In the genomic region with DNA sequence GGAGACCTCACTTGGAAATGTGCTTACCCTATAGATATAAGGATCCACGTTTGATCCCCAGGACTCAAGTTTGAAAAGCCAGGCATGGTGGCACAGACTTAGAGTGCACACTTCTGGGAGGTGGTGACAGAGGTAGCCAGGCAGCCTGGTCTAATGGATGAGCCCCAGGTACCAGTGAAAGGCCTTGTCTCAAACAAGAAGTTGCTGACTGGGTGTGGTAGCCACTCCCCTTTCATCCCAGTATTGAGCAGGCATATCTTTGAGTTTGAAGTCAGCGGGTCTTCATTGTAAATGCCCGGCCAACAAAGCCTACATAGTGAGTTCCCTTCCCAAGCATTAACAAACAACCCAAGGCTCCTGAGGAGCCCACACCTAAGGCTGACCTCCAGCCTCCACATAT, we compare ENCODE assay signal across 34 mouse cellular contexts.
"Had no signal": no experiment of that assay in that cellular context is flagged by ENCODE, and none has a peak within 500 bp of the region (broad histone marks: within the 10 kb centered on the region; RNA-seq: fewer than 3 reads in every experiment).

No protein-coding gene starts in this region.

- H3K9me3 ChIP-seq: heart, embryonic 15.5 days; hindbrain, embryonic 13.5 days; hindbrain, embryonic 15.5 days; intestine, embryonic 15.5 days had no signal

- H3K27ac ChIP-seq: heart, embryonic 13.5 days; heart, embryonic 15.5 days; hindbrain, embryonic 10.5 days; hindbrain, embryonic 12.5 days; hindbrain, embryonic 13.5 days; hindbrain, embryonic 14.5 days; hindbrain, embryonic 15.5 days; hindbrain, postnatal 0 days; intestine, embryonic 15.5 days; kidney, embryonic 15.5 days; kidney, postnatal 0 days; layer of hippocampus, adult 2 months; left cerebral cortex, adult 2 months had no signal

- DNase-seq: heart, postnatal 10 days; heart, postnatal 14 days; heart, postnatal 36 days; heart, postnatal 4 days; kidney, adult 11 months; kidney, adult 18-20 months; kidney, adult 2 months; kidney, adult 8-10 months; kidney, adult 9 months; kidney, postnatal 10 days; kidney, postnatal 14 days; kidney, postnatal 25 days; kidney, postnatal 4 days; layer of hippocampus, adult 9-11 months; layer of hippocampus, postnatal 36 days had no signal

- H3K9ac ChIP-seq: heart, embryonic 12.5 days; heart, embryonic 13.5 days; heart, embryonic 15.5 days; hindbrain, embryonic 12.5 days; hindbrain, embryonic 13.5 days; hindbrain, embryonic 14.5 days; hindbrain, embryonic 15.5 days; intestine, embryonic 15.5 days; kidney, embryonic 15.5 days had no signal

- H3K4me1 ChIP-seq: heart, embryonic 12.5 days; heart, embryonic 13.5 days; heart, embryonic 15.5 days; hindbrain, embryonic 10.5 days; hindbrain, embryonic 12.5 days; hindbrain, embryonic 13.5 days; hindbrain, embryonic 15.5 days; intestine, embryonic 15.5 days; kidney, embryonic 15.5 days had no signal

- H3K36me3 ChIP-seq: heart, embryonic 15.5 days; hindbrain, embryonic 10.5 days; hindbrain, embryonic 12.5 days; hindbrain, embryonic 13.5 days; hindbrain, embryonic 15.5 days; intestine, embryonic 15.5 days; kidney, embryonic 15.5 days had no signal

- H3K4me3 ChIP-seq: heart, embryonic 12.5 days; heart, embryonic 13.5 days; heart, embryonic 15.5 days; hindbrain, embryonic 10.5 days; hindbrain, embryonic 12.5 days; hindbrain, embryonic 13.5 days; hindbrain, embryonic 15.5 days; intestine, embryonic 15.5 days; kidney, embryonic 15.5 days; layer of hippocampus, adult 2 months; left cerebral cortex, adult 2 months had no signal

- ATAC-seq: hindbrain, embryonic 16.5 days; hindbrain, postnatal 0 days; inflammation-experienced regulatory T-cells, adult 6 months; intestine, embryonic 15.5 days; intestine, embryonic 16.5 days; intestine, postnatal 0 days had no signal

- H3K27me3 ChIP-seq: heart, embryonic 12.5 days; heart, embryonic 13.5 days; heart, embryonic 15.5 days; hindbrain, embryonic 12.5 days; hindbrain, embryonic 13.5 days; hindbrain, embryonic 15.5 days; intestine, embryonic 15.5 days; kidney, embryonic 15.5 days had no signal

- H3K4me2 ChIP-seq: heart, embryonic 11.5 days; heart, embryonic 12.5 days; heart, embryonic 13.5 days; heart, embryonic 15.5 days; hindbrain, embryonic 12.5 days; hindbrain, embryonic 13.5 days; hindbrain, embryonic 14.5 days; hindbrain, embryonic 15.5 days; intestine, embryonic 15.5 days; kidney, embryonic 15.5 days had no signal
